Mouse (Mus musculus): ENCODE results near the gene 1190005I06Rik. TPM values are rescaled to one million over a fixed set of nuclear protein-coding genes. Genes with fewer than 3 reads are reported as not detected.

1190005I06Rik gene
- polyA plus RNA-seq, 1 experiment from 2014 or later = 6.0 TPM

- peak; percentile 99 for ATAC-seq
- Histone ChIP-seq H3K27ac (peak within 1 kb of the TSS; percentile 45), H3K9me3 (no peaks in the 10 kb centered on the region), H3K9ac (replicated peaks) (peak within 1 kb of the TSS; percentile 71), H3K4me1 (replicated peaks) (peaks cover 29% of the 10 kb centered on the region), H3K4me2 (replicated peaks) (peak within 1 kb of the TSS; percentile 94), H3K27me3 (no peaks in the 10 kb centered on the region), H3K4me3 (replicated peaks) (peak within 1 kb of the TSS; percentile 57), H3K36me3 (no peaks in the 10 kb centered on the region)
- WGBS = under 1% methylated on average over 67 of the region's 67 CpGs
Measured at GRCm38 (mm10) chr8:120588908-120589771, 58.3 kb downstream of the 1190005I06Rik start, which contains the start of gene Gins2. Gins2 (minus strand) TSS chr8:120589304.

DNA sequence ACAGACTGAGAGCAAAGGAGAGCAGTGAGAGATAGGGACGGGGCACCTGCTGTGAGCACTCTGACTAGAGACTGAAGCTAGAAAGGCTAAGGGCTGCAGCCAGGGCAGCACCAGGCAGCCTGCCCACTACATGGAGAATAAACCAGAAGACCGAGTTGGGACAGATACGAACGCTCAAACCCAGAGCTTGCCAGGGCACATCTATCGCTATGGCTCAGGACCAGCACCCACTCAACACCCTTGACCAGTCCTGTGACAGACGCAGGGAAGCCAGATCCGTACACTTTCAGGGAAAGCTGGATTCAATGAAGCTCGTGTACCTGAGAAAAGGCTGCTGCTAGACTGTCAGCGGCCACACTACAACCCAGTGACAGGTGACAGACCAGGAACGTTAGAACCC, 61.9 kb downstream of the 1190005I06Rik start:
- Histone ChIP-seq H3K4me3 (replicated peaks) (no peak overlapping the region), H3K4me1 (replicated peaks) (peaks cover 20% of the 10 kb centered on the region), H3K9ac (replicated peaks) (no peak overlapping the region), H3K4me2 (replicated peaks) (no peak overlapping the region), H3K27ac (no peak overlapping the region), H3K36me3 (peaks cover 15% of the 10 kb centered on the region), H3K9me3 (no peaks in the 10 kb centered on the region), H3K27me3 (no peaks in the 10 kb centered on the region)
- WGBS = 92% methylated on average over 10 of the region's 10 CpGs
- ATAC-seq = no peak

DNA sequence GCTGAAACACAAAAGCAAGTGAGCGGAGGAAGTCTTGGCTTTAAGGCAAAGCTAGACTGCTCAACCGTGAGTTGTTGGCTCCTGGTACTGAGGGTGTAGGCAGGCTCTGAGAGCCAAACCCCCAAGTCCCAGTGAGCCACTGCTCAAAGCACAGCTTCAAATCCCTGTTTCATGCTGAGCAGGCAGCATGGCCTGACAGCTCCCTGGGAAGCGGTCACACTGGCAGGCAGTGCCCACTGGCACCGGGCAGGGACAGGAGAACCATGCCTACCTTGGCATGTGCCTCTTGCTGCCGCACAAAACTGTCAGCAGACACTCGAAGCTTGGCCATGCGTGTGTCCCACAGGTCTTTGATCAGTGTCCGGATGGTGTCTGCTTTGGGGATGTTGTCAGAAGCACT, 65.6 kb downstream of the 1190005I06Rik start:
- no peaks in the 10 kb centered on the region for H3K4me1 ChIP-seq (replicated peaks)
- H3K9me3 ChIP-seq = no peaks in the 10 kb centered on the region
- H3K27me3 ChIP-seq = no peaks in the 10 kb centered on the region
- no peak overlapping the region for H3K4me3 ChIP-seq (replicated peaks)
- no peak overlapping the region for H3K4me2 ChIP-seq (replicated peaks)
- H3K9ac ChIP-seq (replicated peaks) = no peak overlapping the region
- no peak for ATAC-seq
- H3K36me3 ChIP-seq = peaks cover 51% of the 10 kb centered on the region
- WGBS = 86% methylated on average over 8 of the region's 8 CpGs
- H3K27ac ChIP-seq = 0 out of 2 replicates have a peak overlapping the region, but pooled peaks have one; percentile 10

DNA sequence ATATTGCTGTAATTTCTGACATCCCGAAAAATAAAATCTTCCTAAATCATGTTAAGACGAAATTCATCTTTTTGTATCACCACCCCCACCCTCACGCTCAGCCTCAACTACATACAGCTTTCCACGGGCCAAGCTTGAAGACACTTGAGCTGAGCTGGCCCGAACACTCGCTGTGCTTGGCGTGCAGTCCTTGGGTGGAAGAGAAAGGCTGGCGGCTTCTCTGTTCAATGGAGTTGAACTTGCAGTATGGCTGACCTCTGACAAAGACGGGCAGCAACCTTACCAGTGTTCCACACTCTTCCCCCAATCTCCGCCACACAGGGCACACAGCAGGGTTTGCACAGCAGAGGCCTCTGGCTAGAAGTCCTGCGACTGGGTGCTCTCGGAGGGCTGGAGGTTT, 66.1 kb downstream of the 1190005I06Rik start:
- WGBS = 91% methylated on average over 12 of the region's 12 CpGs
- H3K36me3 ChIP-seq = peaks cover 56% of the 10 kb centered on the region
- no peak overlapping the region for H3K27ac ChIP-seq
- no peaks in the 10 kb centered on the region for H3K4me1 ChIP-seq (replicated peaks)
- H3K9ac ChIP-seq (replicated peaks) = no peak overlapping the region
- H3K4me3 ChIP-seq (replicated peaks) = no peak overlapping the region
- no peak for ATAC-seq
- no peak overlapping the region for H3K4me2 ChIP-seq (replicated peaks)
- no peaks in the 10 kb centered on the region for H3K9me3 ChIP-seq
- H3K27me3 ChIP-seq = no peaks in the 10 kb centered on the region

DNA sequence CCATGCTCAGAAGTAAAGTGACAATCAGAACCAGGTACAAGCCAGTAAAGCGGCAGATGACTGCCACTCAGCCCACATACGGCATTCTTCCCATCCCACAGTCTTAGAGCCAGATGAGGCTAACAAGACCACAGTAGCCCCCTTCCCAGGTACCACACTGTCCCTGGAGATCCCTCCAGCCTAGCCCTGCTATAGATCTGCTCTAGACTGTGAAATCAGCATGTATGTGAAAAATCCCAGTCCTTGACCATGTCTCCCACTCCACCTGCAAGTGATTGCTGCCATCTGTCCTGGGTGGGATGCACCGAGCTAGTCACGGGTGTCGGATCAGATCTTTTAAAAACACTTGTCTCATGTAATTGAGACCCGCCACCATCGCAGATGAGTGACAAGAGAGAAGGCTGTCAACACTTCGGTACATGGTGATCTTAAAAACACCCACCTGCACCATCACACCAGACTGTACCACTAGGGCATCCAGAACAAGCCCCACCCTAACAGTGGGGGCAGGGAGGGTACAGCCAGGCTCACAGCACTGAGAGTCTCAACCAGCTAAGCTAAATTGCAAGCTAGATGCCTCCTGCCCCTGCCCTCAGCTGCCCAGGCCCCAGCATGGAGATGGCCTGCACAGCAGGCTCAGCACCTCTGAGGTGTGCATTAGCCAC, 67.0 kb downstream of the 1190005I06Rik start:
- Histone ChIP-seq H3K4me2 (replicated peaks) (no peak overlapping the region), H3K9ac (replicated peaks) (no peak overlapping the region), H3K36me3 (peaks cover 64% of the 10 kb centered on the region), H3K4me3 (replicated peaks) (no peak overlapping the region), H3K4me1 (replicated peaks) (peaks cover 4% of the 10 kb centered on the region), H3K9me3 (no peaks in the 10 kb centered on the region), H3K27me3 (no peaks in the 10 kb centered on the region), H3K27ac (no peak overlapping the region; the same call in 1 of the 2 replicates)
- no peak for ATAC-seq
- 94% methylated on average over 8 of the region's 8 CpGs for WGBS

DNA sequence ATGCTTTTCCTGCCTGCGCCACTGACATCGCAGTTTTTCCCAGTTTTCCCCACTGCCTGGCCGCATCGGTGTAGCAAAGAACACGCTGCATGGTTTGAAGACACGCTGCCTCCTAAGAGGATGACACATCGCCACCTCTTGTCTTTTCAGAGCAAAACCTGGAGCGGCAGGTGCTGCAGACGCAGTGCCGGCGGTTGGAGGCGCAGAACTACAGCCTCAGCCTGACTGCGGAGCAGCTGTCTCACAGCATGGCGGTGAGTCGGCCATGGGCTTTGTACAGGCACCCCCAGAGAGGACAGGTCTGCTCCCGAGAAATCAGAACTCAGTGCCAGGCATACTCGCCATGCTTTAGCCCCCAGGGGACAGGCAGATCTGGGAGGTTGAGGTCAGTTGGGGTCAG, 69.6 kb downstream of the 1190005I06Rik start:
- Histone ChIP-seq H3K9me3 (no peaks in the 10 kb centered on the region), H3K9ac (replicated peaks) (no peak overlapping the region), H3K27ac (peak overlapping the region; percentile 36; the same call in 1 of the 2 replicates), H3K4me2 (replicated peaks) (no peak overlapping the region), H3K4me1 (replicated peaks) (peaks cover 11% of the 10 kb centered on the region), H3K4me3 (replicated peaks) (no peak overlapping the region), H3K36me3 (peaks cover 91% of the 10 kb centered on the region), H3K27me3 (no peaks in the 10 kb centered on the region)
- ATAC-seq = no peak
- 87% methylated on average over 17 of the region's 17 CpGs for WGBS

DNA sequence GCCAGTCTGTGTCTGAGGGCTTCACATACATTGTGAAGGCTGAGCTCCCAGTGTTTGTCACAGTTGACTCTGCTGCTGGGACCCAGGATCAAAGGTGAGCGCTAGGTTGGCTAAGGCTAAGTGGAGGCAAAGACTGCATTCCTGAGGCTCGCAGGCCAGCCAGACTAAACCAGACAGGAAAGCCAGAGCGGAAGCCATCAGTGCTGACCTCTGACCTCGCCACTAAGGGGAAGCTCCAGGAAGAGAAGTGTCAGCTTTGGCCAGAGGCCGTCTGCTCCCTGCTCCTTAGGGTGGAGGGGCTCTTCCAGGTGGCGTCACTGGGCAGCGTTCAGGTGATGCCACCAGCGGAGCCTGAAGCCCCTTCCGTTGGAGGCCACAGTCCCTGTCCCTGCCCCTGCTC, 71.6 kb downstream of the 1190005I06Rik start:
- H3K27ac ChIP-seq = no peak overlapping the region
- no peak overlapping the region for H3K4me3 ChIP-seq (replicated peaks)
- no peaks in the 10 kb centered on the region for H3K9me3 ChIP-seq
- no peak overlapping the region for H3K4me2 ChIP-seq (replicated peaks)
- no peaks in the 10 kb centered on the region for H3K27me3 ChIP-seq
- 61% methylated on average over 9 of the region's 9 CpGs for WGBS
- ATAC-seq = no peak
- peaks cover 98% of the 10 kb centered on the region for H3K36me3 ChIP-seq
- peaks cover 18% of the 10 kb centered on the region for H3K4me1 ChIP-seq (replicated peaks)
- H3K9ac ChIP-seq (replicated peaks) = no peak overlapping the region

GRCm38 (mm10) chr8:120574941-120575340, 72.5 kb downstream of the 1190005I06Rik start:
- Histone ChIP-seq H3K36me3 (peaks cover 97% of the 10 kb centered on the region), H3K27me3 (no peaks in the 10 kb centered on the region), H3K4me2 (replicated peaks) (no peak overlapping the region), H3K4me1 (replicated peaks) (peaks cover 24% of the 10 kb centered on the region), H3K9ac (replicated peaks) (no peak overlapping the region), H3K4me3 (replicated peaks) (no peak overlapping the region), H3K27ac (no peak overlapping the region), H3K9me3 (no peaks in the 10 kb centered on the region)
- no peak for ATAC-seq
- WGBS = 81% methylated on average over 19 of the region's 19 CpGs

GRCm38 (mm10) chr8:120573866-120574265, 73.6 kb downstream of the 1190005I06Rik start:
- WGBS = 66% methylated on average over 11 of the region's 11 CpGs
- H3K27ac ChIP-seq = no peak overlapping the region

GRCm38 (mm10) chr8:120572534-120572933, 74.9 kb downstream of the 1190005I06Rik start:
- no peaks in the 10 kb centered on the region for H3K27me3 ChIP-seq
- no peak overlapping the region for H3K9ac ChIP-seq (replicated peaks)
- ATAC-seq = no peak
- H3K36me3 ChIP-seq = peaks cover 98% of the 10 kb centered on the region
- WGBS = 82% methylated on average over 21 of the region's 21 CpGs
- H3K4me2 ChIP-seq (replicated peaks) = no peak overlapping the region
- H3K27ac ChIP-seq = no peak overlapping the region
- H3K4me1 ChIP-seq (replicated peaks) = peaks cover 29% of the 10 kb centered on the region
- no peaks in the 10 kb centered on the region for H3K9me3 ChIP-seq
- H3K4me3 ChIP-seq (replicated peaks) = no peak overlapping the region

More at GRCm38 (mm10) chr8:120573866-120574265, 73.6 kb downstream of the 1190005I06Rik start:
- no peaks in the 10 kb centered on the region for H3K27me3 ChIP-seq
- no peak overlapping the region for H3K4me3 ChIP-seq (replicated peaks)
- H3K9me3 ChIP-seq = no peaks in the 10 kb centered on the region
- no peak overlapping the region for H3K4me2 ChIP-seq (replicated peaks)
- peaks cover 98% of the 10 kb centered on the region for H3K36me3 ChIP-seq
- ATAC-seq = no peak
- peaks cover 29% of the 10 kb centered on the region for H3K4me1 ChIP-seq (replicated peaks)
- H3K9ac ChIP-seq (replicated peaks) = peak overlapping the region; percentile 17; the same call in 1 of the 2 replicates

DNA sequence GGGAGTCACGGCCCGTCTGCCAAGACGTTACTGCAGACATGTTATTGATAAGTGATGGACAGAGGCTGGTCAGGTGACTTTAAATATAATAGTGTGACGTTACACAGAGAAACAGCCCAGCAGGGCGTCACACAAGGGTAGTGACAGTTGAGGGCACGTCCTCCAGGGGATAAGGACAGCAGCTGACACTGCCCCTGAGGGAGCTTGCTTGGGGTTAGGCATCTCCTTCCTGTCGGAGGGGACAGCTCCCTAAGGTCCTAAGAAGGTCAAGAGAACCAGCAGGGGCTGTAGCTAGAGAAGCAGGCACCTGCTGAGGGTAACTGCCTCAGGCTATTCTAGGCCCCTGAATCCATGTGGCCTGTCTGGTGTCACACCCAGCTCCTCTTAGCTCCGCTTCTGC, 75.9 kb downstream of the 1190005I06Rik start:
- Histone ChIP-seq H3K4me3 (replicated peaks) (no peak overlapping the region), H3K27me3 (no peaks in the 10 kb centered on the region), H3K9ac (replicated peaks) (0 out of 2 replicates have a peak overlapping the region, but pooled peaks have one; percentile 7), H3K27ac (no peak overlapping the region), H3K9me3 (no peaks in the 10 kb centered on the region), H3K4me1 (replicated peaks) (peaks cover 33% of the 10 kb centered on the region), H3K4me2 (replicated peaks) (no peak overlapping the region), H3K36me3 (peaks cover 98% of the 10 kb centered on the region)
- ATAC-seq = no peak
- WGBS = 76% methylated on average over 8 of the region's 8 CpGs
